Mouse (Mus musculus): Measurements from ENCODE around the gene Hnrnph3.

The Hnrnph3 gene

GRCm38 (mm10) chr10:62980039-62980954 is 43.7 kb downstream of the Hnrnph3 start, which contains the start of gene Rufy2:
Rufy2 (plus strand) TSS chr10:62980223.
- peak; percentile 88 for DNase-seq

DNA sequence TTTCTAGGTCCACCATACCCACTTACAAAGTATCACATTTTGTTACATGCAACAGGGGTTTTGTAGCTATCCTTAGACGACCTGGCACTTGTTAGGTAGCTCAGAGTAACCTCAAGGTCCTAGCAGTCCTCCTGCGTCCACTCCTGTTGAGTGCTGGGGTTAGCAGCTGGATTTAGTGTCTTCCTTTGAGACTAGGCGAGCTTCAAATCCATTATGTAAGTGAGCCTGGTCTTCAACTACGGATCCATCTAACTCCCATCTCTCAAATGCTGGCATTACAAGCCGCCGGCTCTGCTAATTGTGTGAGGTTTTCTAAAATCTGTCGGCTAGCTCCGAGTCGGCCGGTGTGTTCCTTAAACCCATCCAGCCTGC is 44.4 kb downstream of the Hnrnph3 start:
- DNase-seq, result no peak

DNA sequence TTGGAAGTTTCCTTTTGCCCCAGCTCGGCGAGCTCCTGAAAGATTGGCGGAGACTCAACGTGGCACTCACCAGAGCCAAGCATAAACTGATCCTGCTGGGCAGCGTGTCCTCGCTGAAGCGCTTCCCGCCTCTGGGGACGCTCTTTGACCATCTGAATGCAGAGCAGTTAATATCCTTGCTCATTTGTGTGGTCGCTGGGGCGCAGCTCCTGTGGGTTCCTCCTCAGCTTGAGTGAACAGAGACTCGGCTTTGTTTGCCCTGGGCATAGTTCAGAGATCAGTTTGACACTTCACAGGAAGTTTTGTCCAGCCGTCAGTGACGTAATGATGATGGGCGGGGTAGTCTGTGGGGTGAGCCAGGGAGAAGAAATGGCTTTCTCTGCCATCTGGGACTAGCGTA is 52.2 kb downstream of the Hnrnph3 start:
- DNase-seq, result no peak

- no peak for DNase-seq
Measured at GRCm38 (mm10) chr10:62966291-62966690, 57.7 kb downstream of the Hnrnph3 start.

DNA sequence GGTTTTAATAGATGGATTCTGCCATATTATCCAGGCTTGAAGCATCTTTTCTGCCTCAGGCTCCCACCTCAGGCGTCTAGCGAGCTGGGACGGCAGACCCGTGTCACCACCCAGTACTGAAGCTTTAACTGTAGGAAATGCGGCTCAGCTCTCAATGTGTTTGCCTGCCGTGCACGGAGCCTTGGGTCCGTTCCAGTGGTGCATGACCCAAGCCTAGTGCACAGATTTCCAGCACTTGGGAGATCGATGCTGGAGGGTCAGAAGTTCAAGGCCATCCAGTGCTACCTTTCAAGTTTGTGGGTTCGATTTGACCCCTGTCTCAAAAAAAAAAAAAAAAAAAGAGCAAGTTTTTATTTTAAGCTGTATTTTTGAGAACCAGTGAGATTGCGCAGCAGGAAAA is 58.2 kb downstream of the Hnrnph3 start:
- no peak for DNase-seq

Data from thymus, postnatal 14 days (tissue).